ENCODE assay signal across 8 mouse cellular contexts in the genomic region with DNA sequence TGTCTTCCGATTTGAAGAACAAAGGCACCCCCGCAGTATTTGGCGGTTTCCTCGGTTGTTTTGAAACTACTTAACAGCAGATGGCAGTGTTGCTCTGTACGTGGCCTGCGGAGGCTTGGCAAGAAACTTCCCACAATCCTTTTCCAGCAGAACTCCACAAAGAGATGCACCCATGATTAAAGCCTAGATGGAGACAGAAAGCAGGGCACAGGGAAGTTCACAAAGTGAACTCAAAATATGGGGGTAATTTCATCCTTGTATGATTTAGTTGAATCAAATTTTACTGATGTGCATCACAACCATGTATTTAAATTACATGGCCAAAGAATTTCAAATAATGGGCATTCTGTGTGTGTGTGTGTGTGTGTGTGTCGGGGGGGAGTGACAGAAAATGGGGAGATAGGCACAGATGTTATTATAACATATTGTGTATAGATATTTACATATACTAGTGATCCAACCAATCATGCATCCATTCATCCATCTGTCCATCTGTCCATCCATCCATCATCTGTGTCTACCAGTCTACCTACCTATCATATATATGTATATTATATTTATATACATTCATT.
DNase-seq lines count a peak whose midpoint lies in the region; ATAC-seq lines count a peak whose summit lies in the region.

No protein-coding gene starts in this region.

- ATAC-seq in limb, embryonic 12.5 days (ENCODE audit: insufficient number of reproducible peaks, insufficient read depth, low FRiP score, low TSS enrichment, low read depth): no peak
- peak; percentile 68 for ATAC-seq in midbrain, embryonic 13.5 days
- ATAC-seq in stomach, embryonic 16.5 days (ENCODE audit: insufficient read depth, low FRiP score): peak; percentile 60; the same call in 1 of the 2 replicates

- no peaks in the 10 kb centered on the region for H3K9me3 ChIP-seq in limb, embryonic 12.5 days
- H3K9me3 ChIP-seq in midbrain, embryonic 13.5 days: no peaks in the 10 kb centered on the region
- no peaks in the 10 kb centered on the region for H3K9me3 ChIP-seq in stomach, embryonic 16.5 days (replicated peaks; ENCODE audit: control insufficient read depth, low read length)

- no peak overlapping the region for H3K27ac ChIP-seq in limb, embryonic 12.5 days
- no peak overlapping the region for H3K27ac ChIP-seq in midbrain, embryonic 13.5 days
- no peak overlapping the region for H3K27ac ChIP-seq in stomach, embryonic 16.5 days (ENCODE audit: low read length)

- peak overlapping the region; percentile 72 for H3K4me2 ChIP-seq in limb, embryonic 12.5 days
- H3K4me2 ChIP-seq in midbrain, embryonic 13.5 days (replicated peaks): peak overlapping the region; percentile 73
- H3K4me2 ChIP-seq in stomach, embryonic 16.5 days (ENCODE audit: low read depth, low read length): peak overlapping the region; percentile 98

- H3K27me3 ChIP-seq in limb, embryonic 12.5 days: peaks cover 13% of the 10 kb centered on the region; the same call in 1 of the 2 replicates
- H3K27me3 ChIP-seq in midbrain, embryonic 13.5 days: no peaks in the 10 kb centered on the region
- no peaks in the 10 kb centered on the region for H3K27me3 ChIP-seq in stomach, embryonic 16.5 days (ENCODE audit: control insufficient read depth, insufficient read depth, low read length)

- WGBS in limb, embryonic 12.5 days: 14% methylated on average over 7 of the region's 7 CpGs
- 15% methylated on average over 7 of the region's 7 CpGs for WGBS in midbrain, embryonic 13.5 days
- WGBS in stomach, embryonic 16.5 days: 15% methylated on average over 7 of the region's 7 CpGs

- no peaks in the 10 kb centered on the region for H3K36me3 ChIP-seq in limb, embryonic 12.5 days
- no peaks in the 10 kb centered on the region for H3K36me3 ChIP-seq in midbrain, embryonic 13.5 days
- H3K36me3 ChIP-seq in stomach, embryonic 16.5 days (ENCODE audit: control insufficient read depth, insufficient read depth, low read length): no peaks in the 10 kb centered on the region

- peak; percentile 31 for DNase-seq in 3134 (ENCODE audit: extremely low read depth, insufficient read length, low spot score)
- peak; percentile 67 for DNase-seq in adipocyte (ENCODE audit: low spot score)
- peak; percentile 89 for DNase-seq in embryo, embryonic 11 days
- peak; percentile 21 to 54 for DNase-seq in gastrocnemius, postnatal 4 days (ENCODE audit: low spot score in 2 of 2)
- peak; percentile 11 to 41 for DNase-seq in kidney, adult 8-10 months

- H3K9ac ChIP-seq in limb, embryonic 12.5 days (replicated peaks): peak overlapping the region; percentile 42; the same call in 1 of the 2 replicates
- H3K9ac ChIP-seq in midbrain, embryonic 13.5 days (replicated peaks): peak overlapping the region; percentile 64; the same call in 1 of the 2 replicates
- H3K9ac ChIP-seq in stomach, embryonic 16.5 days (ENCODE audit: low read length): peak overlapping the region; percentile 72

- peak overlapping the region; percentile 38 for H3K4me3 ChIP-seq in limb, embryonic 12.5 days (replicated peaks)
- H3K4me3 ChIP-seq in midbrain, embryonic 13.5 days (replicated peaks): peak overlapping the region; percentile 43
- peak overlapping the region; percentile 61 for H3K4me3 ChIP-seq in stomach, embryonic 16.5 days (replicated peaks; ENCODE audit: low read length)

- H3K4me1 ChIP-seq in limb, embryonic 12.5 days (replicated peaks): 0 out of 2 replicates have a peak, but pooled peaks cover 2% of the 10 kb centered on the region
- H3K4me1 ChIP-seq in midbrain, embryonic 13.5 days (replicated peaks): no peaks in the 10 kb centered on the region
- H3K4me1 ChIP-seq in stomach, embryonic 16.5 days (ENCODE audit: control insufficient read depth, insufficient read depth, low read length): no peaks in the 10 kb centered on the region

Comparison
In these comparisons a context has a peak if more than half of its experiments do, and no peak if none do; other contexts are left out.
1. DNase-seq: peak in every context shown above with its lines; median percentile 89 in embryo, embryonic 11 days; 67 in adipocyte; 38 in gastrocnemius, postnatal 4 days; 31 in 3134; 26 in kidney, adult 8-10 months.